Mouse (Mus musculus) left cerebral cortex, adult 11 months (tissue): ENCODE measurements around the gene Slc40a1.

Source experiments
- DNase-seq: peaks from one replicate; pipeline ENCODE4 v3.0.0; 2022; ENCODE audit warnings: low spot score

Gene Slc40a1

DNA sequence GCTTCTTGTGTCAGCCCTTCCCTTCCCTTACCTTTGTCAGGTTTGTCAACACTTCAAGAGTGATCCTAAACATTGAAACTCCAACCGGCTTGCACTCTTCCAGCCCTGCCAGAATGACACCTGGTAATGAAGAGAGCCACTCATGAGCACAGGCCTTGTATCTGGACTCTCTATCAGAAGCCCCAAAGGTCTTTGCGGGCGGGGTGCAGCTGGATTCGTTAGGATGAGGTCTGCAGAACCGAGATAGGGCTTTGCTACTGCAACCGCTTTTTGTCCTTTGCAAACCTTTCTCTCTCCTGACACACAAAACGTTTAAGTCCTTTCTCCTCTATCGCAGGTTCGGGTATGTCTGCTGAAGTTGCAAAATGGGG, at the start of gene Slc40a1:
Slc40a1 (minus strand) TSS at position 131 of the 371 bp plus-strand sequence.
- no peak for DNase-seq

DNA sequence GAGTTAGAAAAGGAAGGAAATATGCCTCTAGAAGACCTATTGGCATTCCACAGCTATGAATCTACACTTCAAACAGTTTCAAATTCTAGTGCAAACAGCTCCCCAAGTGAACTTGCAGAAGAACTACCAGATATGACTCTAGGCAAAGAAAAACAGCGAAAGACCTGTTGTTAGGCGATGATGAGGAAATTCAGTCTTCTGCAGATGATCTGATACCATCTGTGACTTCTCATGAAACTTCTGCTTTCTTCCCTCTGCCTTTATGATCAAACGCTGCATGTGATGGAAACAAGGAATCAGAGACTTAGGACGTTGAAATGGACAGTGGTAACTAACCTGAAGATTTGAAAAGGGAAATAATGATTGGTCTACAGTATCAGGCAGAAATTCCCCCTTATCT, 45.0 kb upstream of the Slc40a1 start:
- no peak for DNase-seq

DNA sequence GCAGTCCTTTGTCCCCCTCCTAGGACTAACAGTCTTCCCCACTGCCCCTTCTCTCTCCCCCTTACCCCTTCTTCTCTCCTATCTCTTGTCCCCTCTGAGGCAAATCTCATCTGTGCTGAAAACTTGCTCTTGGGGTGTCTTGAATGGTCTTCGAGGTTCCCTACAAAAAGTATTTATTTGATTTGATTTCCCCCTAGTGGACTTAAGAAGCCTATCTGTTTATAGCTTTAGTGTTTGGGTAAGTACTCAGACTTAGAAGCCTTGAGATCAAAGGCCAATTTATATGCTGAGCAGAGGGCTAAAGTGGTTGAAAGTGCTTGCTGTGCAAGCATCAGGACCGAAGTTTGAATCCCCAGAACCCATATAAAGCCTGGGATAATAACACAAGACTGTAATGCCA, 22.7 kb upstream of the Slc40a1 start:
- no peak for DNase-seq

DNA sequence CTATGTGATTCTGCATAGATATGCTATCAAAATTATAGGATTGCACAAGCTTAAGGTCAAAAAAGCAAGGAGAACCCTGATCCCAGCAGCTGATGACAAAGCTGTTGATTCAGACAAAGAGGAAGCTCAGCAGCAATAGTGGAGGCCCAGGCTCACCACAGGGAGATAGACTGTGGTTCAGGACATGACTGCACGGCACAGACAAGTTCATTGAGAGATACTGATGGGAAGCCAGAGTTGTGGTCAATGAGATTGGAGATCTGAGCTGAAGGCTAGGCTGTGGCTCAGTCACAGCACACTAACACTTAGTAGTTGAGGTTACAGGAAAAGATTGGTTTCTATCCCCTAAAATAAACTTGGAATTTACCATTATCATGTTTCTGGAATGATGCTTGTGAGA, 21.5 kb upstream of the Slc40a1 start:
- no peak for DNase-seq

DNA sequence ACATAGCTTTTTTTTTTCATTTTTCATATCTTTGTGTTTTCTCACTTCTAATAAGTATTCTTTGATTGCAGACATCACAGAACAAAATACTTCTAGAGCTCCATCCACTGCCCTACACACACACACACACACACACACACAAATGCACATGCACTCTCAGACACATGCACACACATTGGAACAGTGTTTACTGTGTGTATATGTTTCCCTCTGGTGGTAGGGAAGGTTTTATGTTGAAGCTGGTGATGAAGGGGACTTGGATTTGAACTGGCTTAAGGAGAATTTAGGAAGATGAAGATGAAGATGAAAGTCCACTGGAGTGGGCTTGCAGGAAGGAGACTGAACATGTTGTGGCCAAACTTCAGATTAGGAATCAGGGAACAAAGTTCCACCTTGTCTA, 4.8 kb upstream of the Slc40a1 start:
- DNase-seq: no peak

DNA sequence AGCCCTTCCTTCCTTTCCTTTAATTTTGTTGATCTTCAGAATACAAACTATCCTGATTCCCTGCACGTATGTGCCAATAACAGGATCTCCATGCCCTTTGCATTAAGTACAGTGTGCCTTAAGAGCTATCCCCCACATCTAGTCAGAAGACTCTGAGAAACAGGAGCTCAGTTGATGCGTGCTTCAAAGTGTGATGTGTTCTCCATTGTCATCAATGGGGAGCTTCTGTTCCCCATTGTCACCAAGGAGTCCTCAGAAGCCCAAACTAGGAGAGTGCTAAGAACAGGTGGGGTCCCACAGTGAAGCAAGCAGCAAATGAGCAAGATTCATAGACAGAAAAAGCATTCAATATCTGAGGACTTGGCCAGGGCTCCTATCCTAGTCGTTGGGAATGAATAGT, 588 bp upstream of the Slc40a1 start:
- no peak for DNase-seq

DNA sequence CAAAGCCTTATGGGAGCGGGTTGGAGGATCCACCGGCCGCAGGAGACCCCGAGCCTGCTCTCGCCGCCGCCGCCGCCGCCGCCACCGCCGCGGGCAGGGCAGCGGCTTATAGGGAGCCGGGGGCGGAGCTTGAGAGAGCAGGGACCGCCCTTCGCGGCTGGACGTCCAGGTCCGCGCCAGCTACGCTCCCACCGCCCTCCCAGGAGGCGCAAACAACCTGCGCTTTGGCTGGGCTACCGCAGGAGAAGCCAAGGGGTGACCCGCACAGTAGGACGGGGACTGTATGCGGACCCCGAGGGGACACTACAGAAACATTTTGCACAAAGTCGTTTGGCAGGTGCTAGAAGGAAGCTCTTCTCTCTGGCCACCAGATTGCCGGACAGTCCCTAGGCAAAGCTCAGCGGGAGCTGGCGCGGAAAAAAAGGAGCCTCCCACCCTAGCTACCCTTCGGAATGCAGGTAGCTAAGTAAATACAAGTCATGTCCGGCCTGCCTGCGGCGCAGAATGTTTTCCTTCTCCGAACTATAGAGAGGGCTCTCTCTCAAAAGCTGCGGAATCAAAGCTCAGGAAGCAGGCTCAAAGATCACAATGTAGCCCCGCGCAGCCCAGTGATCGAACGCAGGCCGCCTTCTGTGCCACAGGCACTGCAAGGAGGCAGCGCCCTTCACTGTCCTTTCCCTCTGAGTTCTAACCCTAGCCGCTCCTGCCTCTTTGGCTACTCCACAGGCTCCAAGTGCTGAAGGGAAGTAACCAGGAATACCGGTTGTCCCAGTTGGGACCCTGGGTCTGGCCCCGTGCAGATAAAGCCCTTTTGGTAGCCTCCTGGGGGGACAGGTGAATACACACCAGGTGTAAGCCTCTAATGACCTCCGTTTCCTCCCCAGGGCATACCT, 577 bp downstream of the Slc40a1 start:
- DNase-seq: no peak

DNA sequence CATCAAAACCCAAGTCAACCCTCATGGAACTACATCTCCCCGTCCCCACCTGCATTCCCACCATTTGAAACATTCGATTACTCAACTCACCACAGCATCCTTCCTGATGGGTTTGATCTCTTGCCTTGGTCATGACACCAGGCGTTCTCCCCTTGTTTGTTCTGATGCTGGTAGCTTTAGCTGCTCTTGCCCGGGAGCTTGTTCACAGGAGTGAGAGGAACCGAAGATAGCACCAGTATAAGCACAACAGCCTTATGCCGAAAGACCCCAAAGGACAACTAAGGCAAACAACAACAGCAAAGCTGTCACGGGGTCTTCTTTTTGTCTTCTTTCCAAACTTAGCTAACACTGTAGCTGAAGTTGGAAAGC, 1.2 kb downstream of the Slc40a1 start:
- no peak for DNase-seq

DNA sequence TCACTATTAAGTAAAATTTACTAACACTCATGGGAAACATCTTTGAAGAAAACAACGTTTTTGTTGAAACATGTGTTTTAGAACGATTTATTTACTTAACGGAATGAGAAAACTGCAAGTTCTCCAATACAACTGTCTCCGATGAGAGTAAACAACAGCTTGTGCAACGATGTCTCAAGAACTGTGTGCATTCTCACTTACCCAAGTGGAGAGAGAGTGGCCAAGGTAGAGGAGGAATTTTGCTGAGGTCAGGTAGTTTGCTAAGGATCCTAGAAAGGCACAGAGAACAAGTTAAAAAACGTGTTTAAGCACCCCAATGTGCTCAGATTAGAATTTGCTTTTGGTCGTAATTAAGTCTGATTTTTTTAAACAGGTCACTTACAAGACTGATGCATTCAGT, 1.8 kb downstream of the Slc40a1 start:
- DNase-seq: no peak

DNA sequence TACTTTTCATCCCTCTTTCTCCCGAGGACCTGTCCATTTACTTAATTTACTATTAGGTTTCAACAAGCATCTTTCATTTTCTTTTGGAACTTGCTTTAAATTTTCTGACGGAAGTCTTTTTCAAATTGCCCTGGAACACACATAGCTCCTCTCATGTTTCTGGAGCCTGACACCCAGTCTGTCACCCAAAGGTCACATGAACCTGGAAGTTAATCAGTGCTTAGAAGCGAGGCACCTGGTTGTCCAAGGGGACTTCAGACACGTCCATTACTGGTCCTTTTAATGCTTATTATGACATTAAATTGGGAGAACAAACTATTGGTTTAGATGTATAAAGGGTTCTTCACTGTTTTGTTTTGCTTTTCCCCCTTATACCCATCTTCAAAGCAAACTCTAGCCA, 3.0 kb downstream of the Slc40a1 start:
- no peak for DNase-seq

DNA sequence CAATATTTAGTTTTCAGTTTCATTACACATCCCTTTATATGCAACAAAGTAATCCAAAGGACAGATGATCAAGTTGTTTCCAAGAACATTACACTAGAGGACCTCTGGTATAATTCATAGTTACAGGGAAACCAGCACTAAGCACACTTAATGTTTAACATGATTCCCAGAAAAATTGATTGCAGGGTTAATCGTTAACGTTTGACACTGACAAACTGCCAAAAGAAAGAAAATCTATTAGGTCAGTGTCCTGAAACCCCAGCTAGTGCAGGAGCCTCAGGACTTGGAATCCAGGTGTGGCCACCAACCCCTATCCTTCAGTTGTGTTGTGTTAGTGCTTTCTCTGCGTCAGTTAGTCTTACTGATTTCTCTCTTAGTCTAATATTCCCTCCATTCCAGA, 5.6 kb downstream of the Slc40a1 start:
- DNase-seq: no peak

DNA sequence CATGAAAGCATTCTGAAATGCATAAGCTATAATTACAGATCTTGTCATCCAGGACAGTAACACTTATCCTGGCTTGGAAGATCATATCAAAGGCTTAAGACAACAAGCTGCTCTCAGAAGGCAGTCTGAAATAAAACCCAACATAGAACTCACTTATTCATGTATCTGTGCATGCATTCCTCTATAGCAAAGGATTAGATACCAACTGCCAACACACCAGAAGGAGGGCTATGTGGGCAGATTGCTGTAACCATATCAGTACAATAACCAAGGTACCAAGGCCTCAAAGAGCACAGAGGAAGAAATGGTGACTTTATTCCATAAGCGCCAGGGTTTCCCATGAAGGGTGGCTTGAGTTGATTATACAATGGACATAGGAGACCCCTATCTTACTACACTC, 6.6 kb downstream of the Slc40a1 start:
- no peak for DNase-seq

DNA sequence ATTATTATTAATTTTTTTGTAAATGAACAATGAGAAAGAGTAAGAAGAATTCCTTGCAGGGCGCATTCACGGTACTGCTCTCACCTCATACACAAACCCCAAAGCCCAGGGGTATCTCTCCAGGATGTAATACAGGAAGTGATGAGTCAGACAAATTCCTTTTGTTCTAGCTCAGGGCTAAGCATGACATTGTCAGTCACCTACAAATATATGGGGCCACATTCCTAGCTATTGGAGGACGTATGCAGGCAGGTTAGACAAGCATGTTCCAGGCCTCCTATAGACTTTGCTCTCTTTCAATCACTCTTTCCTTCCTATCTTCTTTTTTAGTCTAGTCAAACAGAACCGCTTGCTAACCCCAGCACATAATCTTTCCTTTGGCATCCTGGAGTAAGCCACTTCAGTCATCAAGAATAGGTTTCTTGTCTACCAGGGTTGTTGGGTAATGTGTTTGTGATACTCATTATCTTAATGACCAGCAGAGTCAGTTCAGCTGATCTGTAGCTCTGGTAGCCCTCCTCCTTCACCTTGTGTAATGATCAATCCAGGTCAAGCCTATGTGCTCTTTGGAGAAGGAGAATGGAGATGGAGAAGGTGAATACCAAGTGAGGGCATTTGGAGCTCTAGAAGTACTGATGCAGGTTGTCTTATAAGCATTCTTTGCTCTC, 9.1 kb downstream of the Slc40a1 start:
- no peak for DNase-seq

DNA sequence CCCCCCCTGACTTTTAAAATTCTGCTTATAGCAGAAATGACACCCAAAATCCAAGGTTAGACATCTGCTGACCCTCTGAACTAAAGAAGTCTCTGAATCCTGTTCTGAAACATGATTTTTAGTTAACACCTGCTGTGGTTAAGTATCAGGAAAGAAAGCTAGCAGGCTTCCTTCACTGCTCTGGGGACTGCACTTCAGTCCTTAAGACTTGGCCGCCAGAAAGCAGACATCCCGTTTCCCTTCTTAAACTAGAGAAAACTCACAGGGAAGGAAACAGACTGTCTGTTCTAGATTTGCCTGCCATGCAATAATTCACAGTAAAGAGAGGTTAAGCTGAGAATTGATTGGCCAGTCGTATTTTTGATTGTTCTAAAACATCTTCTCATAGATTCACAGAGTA, 10.1 kb downstream of the Slc40a1 start:
- no peak for DNase-seq

DNA sequence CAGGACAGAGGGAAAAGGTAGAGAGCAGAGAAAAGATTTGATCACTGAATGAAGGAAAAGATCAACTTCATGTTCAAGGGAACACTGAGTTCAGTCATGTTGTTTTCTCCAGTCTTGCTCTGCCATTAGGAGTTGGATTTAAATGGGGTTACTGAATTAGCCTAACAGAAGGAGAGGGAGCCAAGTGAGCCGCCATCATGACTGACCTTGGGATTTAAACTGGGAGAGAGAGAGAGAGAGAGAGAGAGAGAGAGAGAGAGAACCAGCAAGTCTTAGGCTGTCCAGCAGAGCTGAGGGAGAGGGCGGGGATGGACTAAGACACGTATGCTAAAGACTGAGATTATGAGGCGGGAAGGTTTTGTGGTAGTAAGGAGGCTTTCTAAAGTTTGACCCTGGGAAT, 12.1 kb downstream of the Slc40a1 start:
- no peak for DNase-seq

DNA sequence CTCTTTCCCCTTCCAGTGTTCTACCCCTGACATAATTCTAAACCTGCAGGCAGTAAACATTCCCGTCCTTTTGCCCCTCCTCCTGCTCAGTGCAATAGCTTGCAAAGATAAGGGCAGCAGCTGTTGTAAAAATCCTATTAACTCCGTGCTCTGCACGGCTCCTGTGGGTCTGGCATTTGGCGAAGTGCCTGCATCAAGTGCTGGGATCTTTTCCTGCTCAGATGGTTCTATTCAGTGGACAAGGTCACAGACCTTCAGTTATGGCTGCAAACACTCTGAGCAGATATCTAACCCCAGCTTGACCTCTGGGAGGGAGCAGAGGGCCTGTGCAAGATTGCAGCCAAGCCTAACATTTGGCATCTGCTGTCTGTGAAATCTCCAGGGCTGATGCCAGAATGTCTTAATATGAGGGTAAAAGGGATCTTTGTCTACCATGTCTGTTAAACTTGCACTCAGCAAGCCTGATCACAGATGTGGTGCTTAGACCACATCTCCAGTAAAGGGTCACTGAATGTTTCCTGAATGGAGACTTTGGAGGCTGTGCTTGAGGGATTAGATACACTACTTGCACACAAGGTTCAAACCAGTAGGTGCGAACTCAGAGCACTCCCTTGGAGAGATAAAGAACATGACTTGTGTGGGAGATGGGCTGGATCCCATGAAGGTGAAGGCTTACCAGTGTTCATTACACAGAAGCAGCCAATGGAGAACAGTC, 21.1 kb downstream of the Slc40a1 start:
- no peak for DNase-seq

DNA sequence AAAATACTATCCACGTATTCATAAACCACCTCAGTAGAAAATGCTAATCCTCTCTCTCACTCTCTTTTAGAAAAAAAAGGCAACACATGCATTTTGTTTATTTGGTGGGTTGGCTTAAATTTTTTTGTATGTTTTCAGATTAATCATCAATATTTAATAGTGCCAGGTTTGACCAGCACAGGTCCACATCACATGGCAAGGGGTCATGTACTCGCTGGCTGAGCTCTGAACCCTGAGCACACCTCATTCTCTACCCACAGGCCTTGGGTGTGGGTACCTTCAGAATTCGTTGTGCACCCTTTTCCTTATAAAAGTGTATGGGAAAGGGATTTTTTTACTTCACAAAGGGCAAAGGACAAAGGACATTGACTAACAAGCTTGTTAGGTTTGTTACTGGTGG, 22.2 kb downstream of the Slc40a1 start:
- no peak for DNase-seq

DNA sequence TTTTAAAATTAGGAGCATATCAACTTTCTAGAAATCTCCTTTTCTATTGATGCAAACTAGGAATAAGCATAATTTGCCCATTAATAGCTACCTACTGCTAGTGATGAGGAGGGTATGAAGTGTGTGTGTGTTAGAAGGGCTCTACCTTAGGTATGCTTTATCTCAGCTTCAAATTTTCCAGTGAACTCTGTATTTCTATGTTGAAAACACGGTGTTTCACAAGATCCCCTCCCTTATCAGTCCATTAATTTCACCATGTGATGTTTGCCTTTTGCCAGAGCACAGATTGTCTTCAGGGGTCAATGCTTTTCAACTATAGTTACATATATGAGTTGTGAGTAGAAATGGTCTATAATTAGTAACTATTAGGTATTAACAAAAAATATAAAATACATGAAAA, 28.3 kb downstream of the Slc40a1 start:
- no peak for DNase-seq

DNA sequence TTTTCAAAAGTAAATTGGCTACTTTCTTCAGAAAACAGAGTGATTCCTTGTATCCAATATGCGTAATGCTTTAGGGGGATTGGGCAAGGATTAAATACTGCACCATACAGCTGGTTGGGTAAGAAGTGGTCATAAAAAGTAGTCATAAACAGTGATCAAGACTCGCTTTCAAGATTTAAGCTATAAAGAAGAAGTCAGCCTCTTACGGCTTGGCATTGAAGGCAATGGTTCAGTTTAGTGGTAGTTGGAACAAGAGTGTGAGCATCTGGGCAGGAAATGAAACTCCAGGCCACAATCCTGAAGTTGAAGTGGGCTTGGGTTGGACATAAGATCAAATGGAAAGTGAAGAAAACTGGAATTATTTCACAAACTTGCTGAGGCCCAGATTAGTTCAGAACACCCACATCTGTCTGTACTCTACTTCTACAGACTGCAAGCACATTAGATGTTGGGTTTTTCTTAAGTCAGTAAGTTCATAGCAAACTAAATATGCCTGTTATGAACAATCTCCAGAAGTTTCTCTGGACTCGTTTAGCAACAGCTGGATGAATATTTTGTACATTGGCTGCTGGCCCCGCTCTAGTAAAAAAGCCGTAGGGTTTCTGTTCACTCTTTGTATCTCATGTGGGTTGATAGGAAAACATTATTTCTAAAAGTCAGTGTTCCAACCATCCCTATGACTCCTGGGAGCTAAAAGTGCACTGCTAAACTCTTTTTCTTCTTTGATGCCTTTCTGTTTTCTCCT, 32.0 kb downstream of the Slc40a1 start:
- no peak for DNase-seq

DNA sequence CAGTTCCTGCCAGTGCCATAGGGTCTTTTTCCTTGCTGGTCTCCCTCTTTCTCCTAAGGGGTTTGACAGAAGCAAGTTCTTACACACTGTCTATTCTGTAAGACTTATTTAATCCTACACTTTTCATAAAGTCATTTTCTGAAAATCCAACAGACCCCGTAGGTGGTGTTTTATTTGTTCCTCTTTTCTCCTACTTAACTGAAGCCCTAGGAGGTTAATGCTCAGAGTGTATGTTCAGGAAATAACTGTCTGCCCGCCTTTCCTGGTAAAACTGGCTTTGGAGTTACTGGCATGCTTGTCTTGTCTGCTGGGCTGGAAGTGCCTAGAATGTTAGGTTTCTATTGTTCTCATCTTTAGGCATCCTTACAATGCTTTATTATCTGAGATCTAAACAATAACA, 34.3 kb downstream of the Slc40a1 start:
- no peak for DNase-seq

DNA sequence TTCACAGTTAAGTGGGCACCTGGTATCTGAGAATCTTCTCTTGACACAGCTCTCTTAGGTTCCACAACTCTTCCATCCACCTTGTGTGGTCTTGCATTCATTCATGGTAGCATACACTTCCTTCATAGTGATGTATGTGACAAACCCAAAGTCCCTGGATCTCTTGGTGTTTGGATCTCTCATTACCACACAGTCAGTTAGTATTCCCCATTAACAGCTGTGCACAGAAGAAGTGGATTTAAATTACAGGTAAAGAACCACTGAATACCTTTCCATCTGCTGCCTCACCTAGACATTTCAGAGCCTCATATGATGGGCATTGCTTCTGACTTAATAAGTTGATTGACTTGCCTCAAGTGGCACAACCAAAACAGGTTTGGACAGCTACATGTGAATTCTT, 36.1 kb downstream of the Slc40a1 start, which contains the start of gene Gm5269:
Gm5269 (minus strand) TSS at position 101 of the 400 bp plus-strand sequence.
- DNase-seq: no peak

DNA sequence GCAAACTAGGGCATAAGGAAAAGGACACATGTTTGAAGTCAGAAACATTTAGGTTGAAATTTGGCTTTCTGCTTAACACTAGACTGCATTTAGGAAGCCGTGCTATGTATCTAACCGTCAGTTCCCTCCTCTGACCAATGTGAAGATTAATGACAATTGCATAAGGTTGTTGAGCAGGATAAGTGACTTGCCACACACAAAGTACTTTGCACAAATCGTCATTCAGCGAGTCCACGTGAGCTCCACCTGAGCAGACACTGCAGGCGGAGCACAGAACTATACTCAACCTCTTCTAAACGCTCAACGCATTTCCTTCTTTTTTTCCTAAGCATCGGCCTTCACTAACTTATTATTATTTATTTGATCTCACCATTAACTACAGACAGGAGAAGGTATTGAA, 39.5 kb downstream of the Slc40a1 start:
- DNase-seq: no peak
